Mouse (Mus musculus) MN1 (cell line): Measurements from ENCODE around the gene Ugt1a1.

Source experiments
- DNase-seq: peaks from one replicate; pipeline ENCODE4 v3.0.0-alpha.2; 2016; ENCODE audit warnings: low spot score

The Ugt1a1 gene

DNA sequence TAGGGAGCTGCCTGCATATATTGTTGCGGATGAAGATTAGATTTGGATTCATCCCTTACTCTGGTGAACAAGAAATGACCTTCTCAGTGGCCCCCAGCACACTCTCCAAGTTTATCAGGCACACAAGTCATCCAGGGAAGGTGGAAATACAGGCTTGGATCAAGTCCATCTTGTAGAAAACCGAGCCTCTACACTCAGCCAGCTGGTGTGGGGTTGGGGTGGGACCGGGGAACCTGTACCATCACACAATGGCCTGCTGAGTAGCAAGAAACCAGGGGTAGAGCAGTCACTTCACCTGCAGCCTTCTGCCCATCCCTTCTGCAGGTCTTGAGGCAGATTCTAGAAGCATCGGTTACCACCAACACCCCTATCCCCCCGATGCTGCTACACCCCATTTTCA lies 22.9 kb downstream of the Ugt1a1 start:
- DNase-seq, result no peak

DNA sequence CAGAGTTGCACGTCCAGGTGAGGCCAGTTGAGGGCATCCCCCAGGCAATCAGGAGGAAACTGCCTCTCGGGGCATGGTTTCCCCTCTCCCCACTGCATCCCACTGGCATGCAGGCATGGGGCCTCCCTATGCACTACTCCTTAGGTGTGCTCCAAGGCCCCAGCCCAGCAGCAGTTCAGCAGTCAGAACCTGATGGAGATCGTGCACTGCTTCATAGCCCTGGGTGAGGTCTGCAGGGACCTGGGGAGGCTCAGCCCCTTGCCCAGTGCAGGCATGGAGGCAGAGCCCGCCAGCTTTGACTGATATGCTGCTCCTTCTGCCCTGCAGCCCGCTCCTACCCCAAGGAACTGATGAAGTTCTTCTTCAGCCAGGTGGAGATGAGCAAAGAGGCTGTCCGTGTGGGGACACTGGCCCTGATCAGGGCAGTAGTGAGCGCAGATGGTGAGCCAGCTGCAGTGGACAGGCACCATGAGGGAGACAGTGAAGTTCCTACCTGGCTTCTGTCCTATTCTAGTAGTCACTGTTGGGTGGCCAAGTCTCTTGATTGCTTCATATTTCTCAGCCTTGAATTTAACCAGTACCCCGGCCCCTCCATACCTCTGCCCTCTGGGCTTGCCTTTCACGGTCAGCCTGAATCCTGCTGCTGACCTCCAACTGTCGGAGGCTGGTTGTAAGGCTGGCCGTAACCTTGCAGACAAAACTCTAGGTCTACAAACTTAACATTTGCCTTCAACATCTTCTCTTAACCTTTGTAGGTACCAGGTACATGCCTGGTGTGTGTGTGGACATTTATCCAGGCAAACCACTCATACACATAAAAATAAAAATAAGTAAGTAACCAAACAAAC lies 23.5 kb downstream of the Ugt1a1 start:
- DNase-seq, result no peak

DNA sequence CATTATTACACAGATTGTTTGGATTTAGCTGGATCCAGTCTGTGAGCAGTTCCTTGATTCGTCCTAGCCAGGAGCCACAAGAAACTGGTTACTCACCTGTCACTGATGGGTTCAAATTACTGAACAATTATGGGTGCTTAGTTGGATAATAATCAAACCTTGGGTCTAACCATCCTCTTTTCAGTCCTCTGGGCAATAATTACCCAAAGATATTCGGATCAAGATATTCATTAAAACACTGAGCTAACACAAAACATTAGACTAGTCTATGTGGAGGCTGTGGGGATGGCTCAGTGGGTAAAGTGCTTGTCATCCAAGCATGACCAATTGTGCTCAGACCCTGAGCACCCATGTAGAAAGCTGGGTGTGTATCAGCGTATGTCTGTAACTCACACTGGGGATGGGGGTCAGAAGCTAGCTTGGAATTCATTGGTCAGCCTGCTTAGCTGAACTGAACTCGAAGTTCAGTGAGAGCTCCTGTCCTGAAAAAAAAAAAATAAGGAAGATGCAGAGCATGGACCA lies 24.2 kb downstream of the Ugt1a1 start:
- no peak for DNase-seq

DNA sequence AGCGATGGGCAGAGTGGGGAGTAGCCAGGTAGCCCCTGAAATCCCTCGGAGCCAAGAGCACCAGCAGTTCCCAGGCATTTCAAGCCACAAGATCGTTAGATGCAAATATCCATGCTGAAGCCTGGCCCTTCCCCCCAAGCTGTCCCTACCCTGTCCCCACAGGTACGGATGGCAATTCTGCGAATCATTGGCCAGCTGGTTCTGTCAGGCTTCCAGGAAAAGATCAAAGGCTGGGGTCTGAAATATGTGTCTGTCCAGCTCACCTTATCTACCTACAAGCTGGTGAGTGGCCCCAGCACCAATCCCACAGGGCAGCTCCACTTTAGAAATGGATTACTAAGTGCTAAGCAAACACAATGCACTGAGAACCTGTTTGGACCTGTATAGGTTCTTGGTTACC lies 25.6 kb downstream of the Ugt1a1 start:
- DNase-seq, result no peak

DNA sequence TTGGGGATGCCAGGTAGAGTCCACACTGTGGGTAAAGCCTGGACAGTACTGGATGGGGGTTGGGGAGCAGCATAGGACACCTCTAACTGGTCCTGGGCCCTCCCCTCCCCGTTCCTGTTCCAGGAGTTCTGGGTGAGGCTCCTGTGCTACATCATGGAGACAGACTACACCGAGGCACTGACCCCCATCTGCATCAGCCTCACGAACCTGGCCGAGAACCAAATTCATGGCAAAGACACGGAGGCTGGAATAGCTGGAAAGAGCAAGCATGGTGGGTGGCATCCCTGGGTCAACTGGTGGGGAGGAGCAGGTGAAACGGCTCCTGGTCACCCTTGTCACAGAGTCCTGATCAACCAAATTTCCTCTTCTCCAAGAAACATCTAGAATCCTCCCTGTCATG lies 27.0 kb downstream of the Ugt1a1 start:
- no peak for DNase-seq

DNA sequence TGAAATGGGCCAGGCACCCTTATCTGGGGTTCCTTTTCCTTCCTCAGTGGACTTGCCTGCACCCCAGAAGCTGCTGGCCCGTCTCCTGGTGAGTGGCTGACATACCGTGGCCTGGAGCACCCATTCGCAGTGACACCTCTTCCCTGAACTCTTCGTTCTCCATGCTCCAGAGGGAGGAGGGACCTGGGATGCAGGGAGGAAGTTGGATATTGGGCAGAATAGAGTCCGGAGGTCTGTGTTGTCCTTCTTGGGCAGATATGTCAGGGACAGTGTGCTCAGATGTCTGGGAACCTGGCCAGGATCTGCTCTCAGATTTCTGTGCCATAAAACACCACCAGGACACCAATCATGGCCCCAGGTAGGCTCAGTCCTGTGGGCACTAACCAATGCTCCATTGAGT lies 28.3 kb downstream of the Ugt1a1 start:
- DNase-seq, result no peak

DNA sequence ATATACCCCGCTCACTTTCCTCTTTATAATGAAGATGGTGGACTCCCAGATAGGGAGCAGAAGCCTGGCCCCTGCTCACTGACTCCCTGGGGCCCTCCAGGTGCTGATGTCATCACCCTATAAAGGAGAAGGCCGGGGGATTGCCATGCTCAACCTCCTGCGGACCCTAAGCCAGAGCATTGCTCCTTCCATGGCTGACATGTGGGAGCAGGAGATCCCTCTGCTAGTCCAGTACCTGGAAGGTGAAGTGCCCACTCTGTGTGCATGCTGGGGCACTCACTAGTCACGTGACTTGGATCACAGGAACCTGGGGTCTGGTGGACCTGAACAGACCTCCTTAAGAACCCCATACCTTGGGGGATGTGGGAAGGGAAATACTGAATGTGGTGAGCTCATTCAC lies 28.8 kb downstream of the Ugt1a1 start:
- DNase-seq, result no peak

DNA sequence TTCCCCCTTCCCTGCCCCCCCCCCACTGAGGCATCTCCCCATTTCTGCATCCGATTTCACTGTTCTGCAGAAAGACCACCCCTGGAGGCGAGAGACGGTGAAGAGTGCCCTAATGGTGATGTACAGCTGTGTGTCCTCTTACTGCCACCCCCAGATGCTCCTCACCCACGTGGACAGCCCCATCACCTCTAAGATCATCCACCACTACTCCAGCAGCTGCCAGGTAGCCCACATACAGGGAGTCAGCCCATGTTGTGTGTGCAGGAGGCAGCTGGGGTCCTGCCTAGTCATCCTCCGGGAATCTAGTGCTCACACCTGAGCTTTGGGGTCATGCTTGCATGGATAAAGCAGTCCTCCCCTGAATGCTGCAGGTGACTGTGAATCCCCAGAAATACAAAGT lies 32.1 kb downstream of the Ugt1a1 start:
- DNase-seq, result no peak

DNA sequence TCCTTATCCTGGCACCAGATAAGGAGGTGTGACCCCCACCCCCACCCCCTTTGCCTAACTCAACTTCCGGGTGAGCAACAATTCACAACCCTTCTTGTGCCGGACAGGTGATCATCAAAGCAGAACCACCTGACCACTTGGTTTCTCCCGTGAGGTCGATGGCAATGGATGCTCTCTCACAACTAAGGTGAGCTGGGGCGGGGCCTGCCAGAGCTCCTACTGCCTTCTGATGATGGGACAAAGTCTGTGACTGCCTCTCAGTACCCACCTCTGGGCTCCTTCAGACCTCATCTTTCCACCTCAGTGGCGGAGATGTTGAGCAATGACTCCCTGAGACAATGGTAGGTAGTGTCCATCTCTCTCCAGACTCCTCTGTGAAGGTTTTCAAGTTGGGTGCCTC lies 34.1 kb downstream of the Ugt1a1 start:
- no peak for DNase-seq

DNA sequence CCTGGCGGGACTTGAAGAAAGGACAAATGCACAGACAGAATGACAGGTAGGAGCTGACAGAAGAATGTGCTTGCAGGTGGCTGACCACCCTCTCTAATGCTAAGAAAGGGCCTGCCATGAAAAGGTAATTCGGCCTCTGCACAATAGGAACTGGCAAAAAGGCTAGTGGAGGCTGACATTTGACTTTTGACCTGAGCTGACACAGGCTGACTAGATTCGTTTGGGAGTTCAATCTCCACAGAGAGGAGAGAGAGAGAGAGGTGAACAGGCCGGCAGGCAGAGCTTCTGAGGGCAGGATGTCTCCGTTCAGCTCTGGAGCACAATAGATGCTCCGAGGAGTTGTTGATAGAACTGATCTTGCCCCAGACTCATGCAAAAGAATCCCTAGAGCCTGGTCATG lies 34.6 kb downstream of the Ugt1a1 start:
- DNase-seq, result no peak

DNA sequence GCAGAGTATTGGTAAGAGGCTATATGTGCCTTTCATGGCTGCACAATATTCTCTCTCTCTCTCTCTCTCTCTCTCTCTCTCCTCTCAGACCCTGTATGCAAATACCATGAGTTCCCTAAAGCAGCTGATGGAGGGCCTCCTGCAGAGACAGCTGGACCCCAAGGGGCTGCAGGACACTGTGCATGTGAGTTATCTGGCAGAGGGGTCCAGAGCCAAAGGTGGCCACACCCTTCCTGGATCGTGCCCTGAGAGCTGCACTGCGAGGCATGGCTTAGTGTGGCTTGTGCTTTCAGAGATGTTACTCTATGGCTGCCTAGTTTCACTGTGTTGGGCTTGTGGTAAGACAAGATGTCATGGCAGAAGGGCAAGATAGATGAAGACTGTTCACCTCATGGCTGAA lies 35.9 kb downstream of the Ugt1a1 start:
- DNase-seq, result no peak

DNA sequence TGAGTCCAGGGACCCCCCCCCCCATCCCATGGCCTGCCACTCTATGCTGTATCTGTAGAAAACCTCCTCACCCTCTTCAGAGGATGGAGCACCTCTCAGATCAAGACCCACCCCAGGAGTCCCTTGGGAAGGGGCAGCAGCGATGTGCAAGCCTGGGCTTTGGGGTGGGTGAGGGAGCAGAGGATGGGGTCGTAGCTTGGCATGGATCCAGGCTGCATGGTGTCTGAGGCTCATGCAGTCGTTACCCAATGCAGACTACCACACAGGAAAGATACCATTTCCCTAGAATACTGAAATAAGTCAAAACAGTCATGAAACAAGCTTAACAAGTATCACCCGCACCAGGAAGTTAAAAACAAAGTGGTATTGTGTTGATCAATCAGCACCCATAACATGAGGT lies 36.9 kb downstream of the Ugt1a1 start:
- DNase-seq, result no peak

DNA sequence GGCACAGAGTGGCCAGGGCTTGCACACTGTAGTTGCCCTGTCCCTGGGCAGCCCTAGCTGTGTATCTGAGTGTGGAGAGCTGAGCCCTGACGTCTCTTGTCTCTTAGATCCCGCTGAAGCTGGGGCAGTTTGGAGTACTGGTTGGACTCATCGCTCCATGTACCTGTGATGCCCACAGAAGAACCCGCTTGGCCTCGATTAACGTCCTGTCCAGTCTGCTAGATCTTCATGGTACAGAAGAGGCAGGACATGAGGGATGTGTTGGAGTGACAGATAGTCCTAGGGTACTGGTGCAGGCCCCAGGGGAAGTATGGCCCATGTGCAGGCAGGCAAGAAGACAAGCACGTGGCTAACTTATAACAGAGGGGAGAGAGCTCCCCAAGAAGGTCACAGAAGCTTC lies 37.8 kb downstream of the Ugt1a1 start:
- no peak for DNase-seq

DNA sequence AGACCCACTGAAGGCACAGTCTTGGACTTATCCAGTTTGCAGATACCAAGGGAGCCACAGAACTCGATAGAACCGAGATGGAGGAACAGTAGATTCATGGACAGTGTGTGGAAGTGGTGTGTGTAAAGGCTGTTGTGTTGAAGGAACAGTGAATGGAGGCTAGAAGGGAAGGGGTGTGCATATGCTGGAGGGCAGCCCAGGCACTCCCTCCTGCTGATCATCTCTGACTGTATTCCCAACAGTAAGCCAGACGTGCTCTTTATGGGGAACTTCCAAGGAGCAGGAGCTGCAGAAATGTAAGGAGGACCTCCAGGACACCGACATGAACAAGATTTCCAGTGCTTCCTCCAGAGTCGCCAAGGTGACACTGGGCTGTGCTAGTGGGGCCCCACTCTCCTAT lies 38.3 kb downstream of the Ugt1a1 start:
- no peak for DNase-seq

DNA sequence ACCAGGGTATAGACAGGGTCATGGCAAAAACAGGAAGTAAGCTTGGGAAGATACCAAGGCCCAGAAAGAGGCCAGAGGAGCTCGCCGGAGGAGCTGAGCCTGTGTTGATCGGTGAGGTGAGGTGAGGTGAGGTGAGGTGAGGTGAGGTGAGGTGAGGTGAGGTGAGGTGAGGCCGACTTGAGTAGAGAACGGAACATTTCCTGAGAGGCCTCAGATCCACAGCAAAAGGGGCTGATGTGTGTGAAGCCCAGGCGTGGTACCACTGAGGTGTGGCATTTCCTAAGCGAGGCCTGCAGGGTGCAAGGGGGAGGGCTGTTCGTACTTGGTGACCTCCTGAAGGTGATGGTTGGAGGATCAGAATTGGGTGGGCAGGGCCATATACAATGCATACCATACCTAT lies 41.3 kb downstream of the Ugt1a1 start:
- no peak for DNase-seq

DNA sequence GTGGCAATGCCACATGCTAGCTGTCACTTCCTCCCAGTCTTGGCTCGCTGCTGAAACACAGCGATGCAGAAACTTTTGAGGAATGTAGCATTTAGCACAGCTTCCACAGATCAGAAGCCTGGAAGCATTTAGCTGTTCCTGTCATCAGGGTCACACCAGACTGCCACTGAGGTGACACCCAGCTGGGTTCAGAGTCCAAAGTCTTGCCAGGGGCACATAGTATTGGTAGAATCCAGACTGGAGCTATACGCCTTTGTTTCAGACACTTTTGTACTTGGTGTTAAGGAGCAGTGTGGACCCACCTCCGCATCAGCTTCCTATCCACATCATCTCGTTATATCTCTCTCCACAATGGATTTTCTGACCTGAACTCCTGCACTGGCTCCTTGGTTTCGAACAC lies 41.8 kb downstream of the Ugt1a1 start:
- DNase-seq, result no peak

DNA sequence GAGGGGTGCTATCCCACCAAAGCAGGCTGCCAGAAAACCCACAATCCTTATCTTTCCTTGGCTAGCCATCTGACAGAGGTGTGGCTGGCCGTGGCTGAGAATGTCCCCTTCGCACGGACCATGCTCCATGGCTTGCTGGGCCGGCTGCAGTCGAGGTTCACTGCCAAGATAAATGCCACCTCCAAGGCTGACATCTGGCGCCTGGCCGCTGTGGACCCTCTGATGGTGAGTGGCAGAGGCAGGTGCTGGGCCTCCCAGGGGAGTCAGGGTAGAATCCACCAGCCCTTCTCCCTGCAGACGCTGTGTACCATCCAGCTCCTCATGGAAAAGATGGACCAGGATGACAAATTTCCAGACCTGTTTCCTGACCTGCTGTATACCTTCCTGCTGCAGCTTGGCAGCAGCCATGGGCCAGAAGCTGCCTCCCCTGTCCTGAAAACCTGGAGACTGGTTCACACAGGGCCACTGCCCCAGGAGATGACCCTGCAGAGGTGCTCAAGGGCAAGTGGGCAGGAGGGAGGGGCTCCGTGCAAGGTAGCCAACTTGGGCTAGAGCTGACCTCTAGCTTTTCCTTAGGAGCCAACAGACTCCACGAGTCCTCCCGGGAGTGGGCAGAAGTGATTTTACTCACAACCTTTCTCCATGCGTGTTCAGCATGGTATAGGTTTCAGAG lies 43.2 kb downstream of the Ugt1a1 start:
- peak; percentile 63 for DNase-seq

DNA sequence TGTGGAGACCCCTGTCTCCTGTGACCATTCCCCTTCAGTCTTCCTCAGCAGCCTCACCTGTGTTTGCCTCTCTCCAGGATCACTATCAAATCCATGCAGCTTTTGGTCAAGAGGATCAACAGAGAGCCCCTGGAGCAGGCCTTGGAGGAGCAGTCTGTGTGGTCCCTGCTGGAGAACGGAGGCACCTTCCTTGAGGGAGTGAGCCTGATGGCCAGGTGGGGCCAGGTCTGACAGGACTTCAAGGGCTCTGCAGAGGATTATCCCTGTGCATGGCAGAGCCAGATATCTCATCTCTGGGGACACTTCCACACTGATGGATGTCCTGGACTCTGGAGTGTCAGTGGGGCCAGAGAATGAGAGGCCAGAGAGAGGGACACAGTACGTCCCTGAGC lies 43.7 kb downstream of the Ugt1a1 start:
- DNase-seq, result no peak

DNA sequence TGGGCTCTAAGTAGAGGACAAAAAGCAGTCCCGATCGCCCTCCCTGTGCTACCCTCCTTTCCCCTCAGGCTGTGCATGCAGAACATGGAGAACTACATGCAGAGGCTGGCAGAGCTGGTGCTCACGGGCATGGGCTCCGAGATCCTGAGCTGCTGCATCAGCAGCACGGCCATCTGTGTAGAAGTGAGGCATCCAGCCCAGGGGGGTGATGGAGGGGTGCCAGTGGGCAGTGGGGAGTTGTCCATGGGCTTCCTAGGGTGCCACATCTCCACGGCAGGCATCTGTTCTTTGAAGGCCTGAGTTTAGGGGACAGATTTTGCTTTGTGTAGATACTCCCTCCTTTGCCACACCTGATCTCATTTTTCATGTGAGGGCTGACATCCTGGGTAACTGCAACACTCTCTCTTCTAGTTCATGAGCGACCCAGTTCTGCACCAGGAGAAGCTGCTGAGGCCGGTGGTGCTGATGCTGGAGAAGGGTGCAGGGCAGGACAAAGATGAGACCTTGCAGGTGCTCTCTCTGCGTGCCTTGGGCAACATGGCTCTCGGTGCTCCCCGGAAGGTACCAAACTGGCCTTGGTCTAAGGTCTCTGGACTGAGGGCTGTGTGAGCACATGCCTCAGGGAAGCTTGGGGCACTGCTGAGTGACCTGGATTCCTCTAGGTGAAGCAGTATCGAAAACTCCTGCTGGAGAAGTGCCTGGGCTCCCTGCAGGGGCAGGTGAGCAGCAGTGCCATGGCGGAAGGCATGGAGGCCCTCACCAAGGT lies 44.4 kb downstream of the Ugt1a1 start:
- DNase-seq, result no peak

DNA sequence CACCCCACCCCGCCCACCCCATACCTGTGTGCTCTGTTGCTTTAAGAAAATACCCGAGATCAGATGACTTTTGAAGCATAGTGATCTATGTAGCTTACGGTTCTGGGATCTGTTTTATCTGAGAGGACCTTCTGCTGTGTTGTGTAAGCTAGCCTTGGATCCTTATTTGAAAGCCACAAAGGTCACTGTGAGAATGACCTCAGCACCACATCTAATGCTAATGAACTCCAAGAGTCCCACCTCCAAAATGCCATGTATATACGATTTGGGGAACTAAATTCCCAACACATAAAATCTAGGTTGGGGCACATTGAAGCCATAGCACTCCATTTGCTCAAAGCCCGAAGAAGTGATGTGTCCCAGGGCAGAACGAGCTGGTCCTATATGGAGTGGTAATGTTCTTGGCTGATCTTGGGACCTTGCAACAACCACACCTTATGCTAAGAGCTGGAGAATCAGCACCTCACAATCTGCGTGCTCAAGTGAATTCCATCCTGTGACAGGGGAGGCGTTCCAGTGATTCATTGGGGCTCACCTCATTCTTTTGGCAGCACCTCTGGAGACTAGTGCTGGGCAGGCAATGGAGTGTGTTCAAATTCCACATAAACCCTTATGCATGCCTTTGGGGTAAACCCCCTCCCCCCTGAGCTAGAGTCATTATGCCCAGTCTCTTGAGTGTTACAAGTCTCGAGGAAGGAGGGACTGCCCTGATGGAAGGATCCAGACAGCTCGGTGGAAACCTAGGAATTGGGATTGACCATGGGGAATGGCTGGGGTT lies 45.3 kb downstream of the Ugt1a1 start:
- DNase-seq, result no peak

DNA sequence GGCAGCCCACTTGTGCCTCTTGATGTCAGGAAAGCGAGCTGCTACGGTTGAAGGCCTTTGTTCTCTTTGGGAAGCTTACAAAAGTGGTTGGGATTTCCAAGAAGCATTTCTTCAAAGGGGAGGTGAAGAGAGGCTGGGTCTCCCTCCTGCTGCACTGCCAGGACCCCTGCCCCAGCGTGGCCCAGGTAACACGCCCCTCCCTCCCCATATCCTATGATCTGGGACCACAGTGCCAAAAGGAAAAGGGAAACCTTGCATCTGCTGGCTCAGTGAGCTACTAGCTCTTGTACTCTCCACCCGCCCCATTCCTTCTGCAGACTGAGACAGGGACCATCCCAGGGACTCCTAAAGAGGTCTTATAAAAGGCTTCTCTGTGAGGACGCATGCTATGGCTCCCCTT lies 45.9 kb downstream of the Ugt1a1 start:
- no peak for DNase-seq

DNA sequence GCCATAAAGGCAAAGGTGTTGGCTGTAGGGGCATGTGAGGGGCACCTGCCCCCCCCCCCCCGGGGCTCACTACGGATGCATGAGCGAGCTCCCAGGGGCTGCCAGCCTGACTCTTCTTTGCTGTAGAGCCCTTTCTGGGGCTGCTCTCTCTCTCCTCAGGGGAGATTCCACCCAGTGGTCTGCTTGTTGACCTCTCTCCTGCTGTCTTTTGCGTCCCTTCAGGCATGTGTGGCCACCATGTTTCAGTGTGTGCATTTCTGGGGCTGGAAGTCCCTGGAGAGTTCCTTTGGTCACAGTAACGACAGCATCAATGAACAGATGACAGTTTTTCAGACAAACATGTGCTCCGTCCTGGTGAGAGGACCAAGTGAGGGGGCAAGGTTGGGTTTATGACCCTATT lies 46.6 kb downstream of the Ugt1a1 start:
- no peak for DNase-seq
